Mouse (Mus musculus) megakaryocyte, embryonic 14.5 days (primary cell): ENCODE measurements at regions not wholly inside any gene's neighbourhood (a gene's known extent, or its start where the extent isn't known, plus 50 kb on each side); places are given as distances from the start of the nearest gene placed in this dataset.

Experiments
- H3K27me3 ChIP-seq: replicated peaks from 2 replicates; pipeline ENCODE3; 2012; ENCODE audit warnings: inconsistent platforms
- H3K36me3 ChIP-seq: replicated peaks from 2 replicates; pipeline ENCODE3; 2012; ENCODE audit warnings: low read length, inconsistent platforms, mixed read lengths
- H3K4me1 ChIP-seq: 2 replicates; pipeline ENCODE4 v1.6.1; 2012; ENCODE audit warnings: inconsistent platforms
- H3K4me3 ChIP-seq: replicated peaks from 2 replicates; pipeline ENCODE3; 2012; ENCODE audit warnings: moderate library complexity, mild to moderate bottlenecking, inconsistent platforms
- H3K9me3 ChIP-seq: 2 replicates; pipeline ENCODE4 v1.6.1; 2012; ENCODE audit warnings: inconsistent platforms
- FLI1 ChIP-seq: IDR thresholded peaks from 2 replicates; pipeline ENCODE4 v1.6.1; 2012; ENCODE audit warnings: low read length, inconsistent platforms, mixed read lengths
- GATA1 ChIP-seq: IDR thresholded peaks from 3 replicates; pipeline ENCODE4 v1.6.1; 2012; ENCODE audit warnings: mixed read lengths, low read length, inconsistent platforms, borderline replicate concordance

GRCm38 (mm10) chr19:26484322-26484721 lies 120.5 kb upstream of the Smarca2 start:
- no peaks in the 10 kb centered on the region for H3K27me3 ChIP-seq
- peaks cover 9% of the 10 kb centered on the region; the same call in 1 of the 2 replicates for H3K9me3 ChIP-seq
- no peak for TF ChIP-seq GATA1
- no peak for TF ChIP-seq FLI1
- H3K4me3 ChIP-seq, result no peak overlapping the region
- no peaks in the 10 kb centered on the region for H3K4me1 ChIP-seq
- no peaks in the 10 kb centered on the region for H3K36me3 ChIP-seq

DNA sequence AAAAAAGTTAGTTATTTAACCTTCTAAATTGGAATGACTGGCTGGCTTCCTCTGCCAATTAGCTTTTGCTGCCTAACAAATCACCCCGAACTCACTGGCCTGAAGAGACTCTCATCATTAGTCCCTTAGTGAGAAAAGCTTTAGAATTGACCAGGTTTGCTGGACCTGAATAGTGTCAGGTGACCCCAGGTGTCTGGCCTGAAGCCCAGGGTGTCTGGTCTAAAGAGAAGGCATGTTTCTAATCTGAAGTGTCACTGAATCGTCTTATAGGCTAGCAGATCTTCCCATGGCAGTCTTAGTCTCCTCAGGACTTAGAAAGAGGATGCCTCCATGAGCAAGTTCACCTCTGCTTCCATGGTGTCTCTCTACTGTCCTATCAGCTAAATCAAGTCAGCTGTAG lies 112.0 kb upstream of the Smarca2 start:
- Histone ChIP-seq H3K9me3 (no peaks in the 10 kb centered on the region), H3K27me3 (no peaks in the 10 kb centered on the region), H3K4me3 (no peak overlapping the region), H3K4me1 (no peaks in the 10 kb centered on the region), H3K36me3 (no peaks in the 10 kb centered on the region)
- no peak for TF ChIP-seq FLI1
- no peak for TF ChIP-seq GATA1

GRCm38 (mm10) chr19:26501064-26501463 lies 103.8 kb upstream of the Smarca2 start:
- TF ChIP-seq FLI1 (no peak), GATA1 (no peak)
- H3K27me3 ChIP-seq, result no peaks in the 10 kb centered on the region
- H3K4me3 ChIP-seq, result no peak overlapping the region
- no peaks in the 10 kb centered on the region for H3K36me3 ChIP-seq
- H3K4me1 ChIP-seq, result no peaks in the 10 kb centered on the region
- peaks cover 8% of the 10 kb centered on the region for H3K9me3 ChIP-seq

DNA sequence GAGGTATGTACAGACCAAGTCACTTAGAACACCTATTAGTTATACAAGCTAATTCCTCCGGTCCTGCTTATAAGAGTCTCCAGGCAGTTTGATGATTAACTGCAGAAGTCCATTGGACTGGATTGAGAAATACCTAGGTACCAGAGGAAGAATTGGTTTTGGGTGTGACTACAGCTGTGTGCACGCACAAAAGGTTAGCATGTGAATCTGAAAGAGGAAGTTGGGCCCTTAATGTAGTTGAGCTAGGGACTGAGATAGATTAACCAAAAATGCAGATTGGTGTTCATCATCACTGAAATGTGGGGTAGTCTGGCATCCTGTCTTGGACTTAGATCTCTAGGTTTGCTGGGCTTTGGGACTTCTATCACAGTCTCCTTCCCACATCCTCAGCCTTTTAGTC lies 100.8 kb upstream of the Smarca2 start:
- no peaks in the 10 kb centered on the region for H3K27me3 ChIP-seq
- H3K36me3 ChIP-seq, result no peaks in the 10 kb centered on the region
- H3K4me3 ChIP-seq, result no peak overlapping the region
- no peak for TF ChIP-seq FLI1
- TF ChIP-seq GATA1, result no peak
- H3K4me1 ChIP-seq, result no peaks in the 10 kb centered on the region
- peaks cover 8% of the 10 kb centered on the region for H3K9me3 ChIP-seq

DNA sequence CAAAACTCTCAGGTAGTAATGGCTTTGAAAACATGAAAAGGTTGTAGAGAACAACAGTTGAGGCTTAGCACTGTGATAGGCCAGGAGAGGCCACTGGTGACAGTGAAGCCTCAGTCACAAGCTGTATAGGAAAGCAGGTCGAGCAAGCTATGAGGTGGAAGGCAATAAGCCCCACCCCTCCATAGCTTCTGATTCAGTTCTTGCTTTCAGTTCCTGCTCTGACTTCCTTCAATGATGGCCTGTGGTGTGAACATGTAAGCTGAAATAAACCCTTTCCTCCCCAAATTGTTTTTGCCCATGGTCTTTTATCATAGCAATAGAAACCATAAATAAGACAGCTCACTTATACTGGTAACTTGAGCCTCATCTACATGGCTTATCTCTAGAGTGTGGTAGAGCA lies 98.0 kb upstream of the Smarca2 start:
- Histone ChIP-seq H3K4me3 (no peak overlapping the region), H3K36me3 (no peaks in the 10 kb centered on the region), H3K9me3 (peaks cover 8% of the 10 kb centered on the region), H3K27me3 (no peaks in the 10 kb centered on the region), H3K4me1 (no peaks in the 10 kb centered on the region)
- no peak for TF ChIP-seq FLI1
- no peak for TF ChIP-seq GATA1

GRCm38 (mm10) chr19:26507986-26508385 lies 96.9 kb upstream of the Smarca2 start:
- TF ChIP-seq GATA1 (no peak), FLI1 (no peak)
- H3K9me3 ChIP-seq, result peaks cover 8% of the 10 kb centered on the region

DNA sequence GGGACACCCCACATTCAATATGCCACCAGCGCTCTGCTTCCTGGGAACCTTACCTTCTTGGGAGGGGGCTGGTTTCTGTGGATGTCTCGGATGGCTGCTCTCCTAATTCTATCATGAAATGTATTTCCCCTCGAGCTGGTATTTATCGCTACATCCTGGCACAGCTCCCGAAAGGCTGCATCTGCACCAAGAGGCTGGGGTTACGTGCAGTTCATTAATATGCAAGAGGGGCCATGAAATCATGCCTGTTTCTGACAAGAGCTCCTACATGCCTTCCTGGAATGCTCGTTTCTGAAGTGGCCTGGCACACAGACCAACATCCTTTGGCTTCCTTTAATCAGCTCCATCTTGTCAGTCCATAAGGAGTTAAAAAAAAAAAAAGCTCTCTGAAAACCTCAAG lies 96.2 kb upstream of the Smarca2 start:
- no peak overlapping the region for H3K4me3 ChIP-seq
- peaks cover 8% of the 10 kb centered on the region for H3K9me3 ChIP-seq
- no peaks in the 10 kb centered on the region for H3K27me3 ChIP-seq
- TF ChIP-seq GATA1 (no peak), FLI1 (no peak)
- H3K4me1 ChIP-seq, result no peaks in the 10 kb centered on the region
- H3K36me3 ChIP-seq, result no peaks in the 10 kb centered on the region

More at GRCm38 (mm10) chr19:26507986-26508385, 96.9 kb upstream of the Smarca2 start:
- Histone ChIP-seq H3K4me1 (no peaks in the 10 kb centered on the region), H3K36me3 (no peaks in the 10 kb centered on the region), H3K27me3 (no peaks in the 10 kb centered on the region), H3K4me3 (no peak overlapping the region)

DNA sequence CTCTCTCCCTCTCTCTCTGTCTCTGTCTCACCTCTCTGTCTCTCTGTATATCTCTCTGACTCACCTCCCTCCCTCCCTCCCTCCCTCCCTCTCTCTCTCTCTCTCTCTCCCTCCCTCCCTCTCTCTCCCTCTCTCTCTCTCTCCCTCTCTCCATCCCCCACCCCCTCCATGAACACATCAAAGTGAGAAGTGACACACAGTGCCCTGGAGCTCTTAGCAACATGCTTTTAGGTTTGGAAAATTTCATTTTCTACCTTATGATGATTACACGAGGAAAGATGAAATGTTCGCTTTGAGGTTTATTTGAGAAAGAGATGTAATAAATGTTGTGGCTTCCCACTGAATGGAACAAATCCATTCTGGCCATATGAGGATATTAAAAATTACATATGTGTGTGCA lies 95.6 kb upstream of the Smarca2 start:
- TF ChIP-seq FLI1, result no peak
- TF ChIP-seq GATA1, result no peak

GRCm38 (mm10) chr19:26510185-26510584 lies 94.7 kb upstream of the Smarca2 start:
- Histone ChIP-seq H3K9me3 (peaks cover 5% of the 10 kb centered on the region), H3K4me1 (no peaks in the 10 kb centered on the region), H3K27me3 (no peaks in the 10 kb centered on the region), H3K36me3 (no peaks in the 10 kb centered on the region), H3K4me3 (no peak overlapping the region)
- TF ChIP-seq FLI1 (no peak), GATA1 (no peak)

More for the DNA sequence above, 95.6 kb upstream of the Smarca2 start:
- Histone ChIP-seq H3K27me3 (no peaks in the 10 kb centered on the region), H3K36me3 (no peaks in the 10 kb centered on the region), H3K4me1 (no peaks in the 10 kb centered on the region), H3K4me3 (no peak overlapping the region), H3K9me3 (peaks cover 8% of the 10 kb centered on the region)

- Histone ChIP-seq H3K27me3 (no peaks in the 10 kb centered on the region), H3K9me3 (no peaks in the 10 kb centered on the region), H3K36me3 (no peaks in the 10 kb centered on the region), H3K4me3 (no peak overlapping the region), H3K4me1 (no peaks in the 10 kb centered on the region)
- TF ChIP-seq GATA1 (no peak), FLI1 (no peak)
These were observed 94.0 kb upstream of the Smarca2 start for GRCm38 (mm10) chr19:26510887-26511286.

DNA sequence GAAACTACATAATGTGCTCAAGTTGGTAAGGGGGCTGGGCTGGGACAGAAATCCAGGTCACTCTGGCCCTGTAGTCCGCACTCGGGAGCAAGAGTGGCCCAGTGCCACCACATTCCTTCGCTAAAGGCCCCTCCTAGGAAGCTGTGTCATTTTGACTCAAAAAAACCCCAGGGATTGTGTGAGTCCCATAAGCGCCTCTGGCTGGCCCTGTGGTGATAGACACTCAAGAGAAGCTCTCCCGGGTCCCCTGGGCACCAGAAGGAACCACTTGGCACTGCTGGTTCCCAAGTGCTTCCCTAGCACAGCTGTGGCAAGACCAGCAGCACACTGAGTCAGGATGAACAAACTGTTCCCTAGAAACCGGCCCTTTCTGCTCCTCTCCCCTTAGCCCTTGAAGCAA lies 93.1 kb upstream of the Smarca2 start:
- Histone ChIP-seq H3K36me3 (no peaks in the 10 kb centered on the region), H3K4me1 (no peaks in the 10 kb centered on the region), H3K9me3 (no peaks in the 10 kb centered on the region), H3K4me3 (no peak overlapping the region), H3K27me3 (no peaks in the 10 kb centered on the region)
- TF ChIP-seq GATA1, result no peak
- no peak for TF ChIP-seq FLI1
